19 mouse cellular contexts compared by ENCODE assay signal in the genomic region with DNA sequence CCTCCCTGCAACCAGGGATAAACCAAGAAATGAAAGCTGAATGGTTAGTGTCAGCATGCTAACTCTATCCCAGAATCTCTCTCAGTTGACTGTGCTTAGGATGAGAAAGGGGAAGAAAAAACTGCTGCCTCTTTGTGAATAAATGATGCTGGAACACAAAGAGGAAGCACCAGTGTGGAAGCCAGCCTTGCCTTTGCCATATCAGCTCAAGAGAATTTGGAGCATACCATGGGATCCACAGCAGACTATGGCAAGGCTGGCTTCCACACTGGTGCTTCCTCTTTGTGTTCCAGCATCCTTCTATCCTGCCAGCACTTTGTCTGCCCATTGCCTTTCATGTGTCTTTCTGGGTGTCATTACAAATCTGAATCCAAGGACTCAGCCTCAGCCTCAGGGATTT.
"Had no signal": no experiment of that assay in that cellular context is flagged by ENCODE, and none has a peak within 500 bp of the region (broad histone marks: within the 10 kb centered on the region; RNA-seq: fewer than 3 reads in every experiment).

No protein-coding gene starts in this region.

- H3K4me2 ChIP-seq: liver, embryonic 15.5 days; lung, embryonic 15.5 days; midbrain, embryonic 12.5 days; neural tube, embryonic 12.5 days; stomach, embryonic 15.5 days had no signal

- ATAC-seq: liver, postnatal 0 days; lung, postnatal 0 days; midbrain, embryonic 16.5 days had no signal

- H3K4me1 ChIP-seq: liver, embryonic 15.5 days; stomach, embryonic 15.5 days had no signal

- DNase-seq: liver, postnatal 0 days; lung, adult 2 months; lung, postnatal 4 days; midbrain, embryonic 14.5 days; retina, postnatal 1 day; right cerebral cortex, adult 18-20 months; right cerebral cortex, postnatal 14 days; thymus, adult 2 months; thymus, postnatal 25 days; thymus, postnatal 4 days had no signal

- H3K9ac ChIP-seq: liver, embryonic 15.5 days; liver, postnatal 0 days; lung, embryonic 15.5 days; midbrain, embryonic 12.5 days; neural tube, embryonic 12.5 days; stomach, embryonic 15.5 days had no signal

- H3K27ac ChIP-seq: liver, embryonic 15.5 days; lung, embryonic 15.5 days; midbrain, embryonic 12.5 days; neural tube, embryonic 12.5 days; stomach, embryonic 15.5 days; stomach, postnatal 0 days had no signal

- H3K9me3 ChIP-seq: liver, embryonic 15.5 days; lung, embryonic 15.5 days; midbrain, embryonic 10.5 days; midbrain, embryonic 12.5 days; neural tube, embryonic 12.5 days; stomach, embryonic 15.5 days had no signal

- H3K4me3 ChIP-seq: liver, embryonic 15.5 days; lung, embryonic 15.5 days; midbrain, embryonic 10.5 days; midbrain, embryonic 12.5 days; neural tube, embryonic 12.5 days; stomach, embryonic 15.5 days had no signal

- H3K36me3 ChIP-seq: liver, embryonic 15.5 days; lung, embryonic 15.5 days; midbrain, embryonic 10.5 days; midbrain, embryonic 12.5 days; neural tube, embryonic 12.5 days; stomach, embryonic 15.5 days had no signal

- H3K27me3 ChIP-seq: liver, embryonic 15.5 days; lung, embryonic 15.5 days; midbrain, embryonic 12.5 days; neural tube, embryonic 12.5 days; stomach, embryonic 15.5 days had no signal
